Mouse (Mus musculus) testis, adult 10 weeks (tissue): ENCODE data around the gene Zfp804b. TPM values are rescaled to one million over a fixed set of nuclear protein-coding genes. Genes with fewer than 3 reads are reported as not detected.

Source experiments
- polyA plus RNA-seq: library from polyadenylated mRNA; stranded (reverse); fragments of 350-450 nt; fragmentation: Illumina TruSeq; extraction: RNeasy Lipid Tissue Mini Kit (QIAGEN cat#74804); gene quantifications from one replicate; pipeline ENCODE4 v1.2.3, GENCODE M21; 2014; ENCODE audit warnings: low read depth, low replicate concordance

Zfp804b gene
- polyA plus RNA-seq = 0.24 TPM

GRCm38 (mm10) chr5:7344145-7345010 is at the start of gene Zfp804b:
TSS of gene Zfp804b (minus strand) at chr5:7344756.

DNA sequence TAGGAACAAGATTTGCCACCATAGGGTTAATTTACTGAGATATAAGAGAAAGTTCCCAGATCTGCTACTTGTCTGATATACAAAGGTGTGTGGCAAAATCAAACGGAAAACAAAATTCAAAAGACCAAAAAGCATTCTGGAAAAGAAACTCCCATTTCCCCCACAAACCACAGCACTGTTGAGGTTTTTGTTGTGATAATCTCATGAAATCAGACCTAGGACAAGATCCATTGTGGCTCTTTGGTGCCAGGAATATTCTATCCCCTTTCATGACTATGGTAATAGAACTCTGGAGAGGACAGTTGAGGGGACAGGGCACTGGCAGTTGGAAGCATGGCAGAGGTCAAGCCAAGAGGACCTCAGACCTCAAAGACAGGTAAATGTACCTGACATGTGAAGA is 40.7 kb downstream of the Zfp804b start, which contains the start of gene Tex47:
TSS of gene Tex47 (plus strand) at position 301 of the 400 bp plus-strand sequence.

Other genes starting within 250 kb of the Zfp804b start
- gene Tex47, start 40.6 kb downstream of the Zfp804b start, polyA plus RNA-seq = 321 TPM